Mouse (Mus musculus): Measurements from ENCODE around the gene App.

The App gene

DNA sequence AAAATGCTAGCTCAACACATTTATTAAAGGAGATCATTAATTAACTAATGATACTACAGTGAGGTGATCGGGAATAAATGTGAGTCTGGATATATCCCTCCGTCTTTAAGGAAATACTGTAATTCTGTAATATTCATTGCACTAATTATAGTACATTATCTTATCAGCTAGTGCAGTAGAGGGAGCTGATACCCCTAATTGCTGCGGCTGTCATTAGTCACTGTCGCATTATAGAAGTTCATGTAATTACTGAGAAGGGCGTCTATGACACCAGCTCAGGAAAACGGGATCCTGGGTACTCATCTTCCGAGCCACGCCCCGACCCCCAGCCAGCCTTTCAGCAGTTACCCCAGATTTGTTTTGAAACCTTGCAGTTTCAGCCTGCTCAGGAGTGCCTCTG lies 209.6 kb downstream of the App start:
- no peak for DNase-seq

DNA sequence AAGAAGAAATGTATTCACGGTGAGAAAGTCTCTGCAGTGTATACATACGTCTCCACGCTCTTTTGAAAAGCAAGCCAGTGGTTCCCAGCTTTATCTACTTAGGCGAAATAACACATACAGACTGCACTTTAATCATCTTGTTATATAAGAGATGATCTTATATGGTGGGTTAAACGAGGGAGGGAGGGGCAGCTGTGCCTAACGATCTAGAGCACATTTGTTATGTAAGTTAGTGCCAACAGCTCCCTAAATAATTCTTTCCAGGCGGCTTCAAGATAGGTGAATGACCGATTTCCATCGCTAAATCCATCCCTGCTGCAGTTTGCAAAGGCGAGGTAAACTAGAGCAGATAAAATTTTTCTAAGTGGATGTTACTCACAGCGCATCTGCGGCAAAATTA lies 210.0 kb downstream of the App start:
- DNase-seq, result no peak

GRCm38 (mm10) chr16:84957253-84957652 lies 216.3 kb downstream of the App start:
- DNase-seq, result no peak

GRCm38 (mm10) chr16:84956690-84957089 lies 216.9 kb downstream of the App start:
- DNase-seq, result no peak

- DNase-seq, result no peak
Measured at GRCm38 (mm10) chr16:84955840-84956239, 217.7 kb downstream of the App start.

GRCm38 (mm10) chr16:84955204-84955839 lies 218.2 kb downstream of the App start:
- DNase-seq, result peak; percentile 87

GRCm38 (mm10) chr16:84931024-84931423 lies 242.5 kb downstream of the App start:
- DNase-seq, result no peak

DNA sequence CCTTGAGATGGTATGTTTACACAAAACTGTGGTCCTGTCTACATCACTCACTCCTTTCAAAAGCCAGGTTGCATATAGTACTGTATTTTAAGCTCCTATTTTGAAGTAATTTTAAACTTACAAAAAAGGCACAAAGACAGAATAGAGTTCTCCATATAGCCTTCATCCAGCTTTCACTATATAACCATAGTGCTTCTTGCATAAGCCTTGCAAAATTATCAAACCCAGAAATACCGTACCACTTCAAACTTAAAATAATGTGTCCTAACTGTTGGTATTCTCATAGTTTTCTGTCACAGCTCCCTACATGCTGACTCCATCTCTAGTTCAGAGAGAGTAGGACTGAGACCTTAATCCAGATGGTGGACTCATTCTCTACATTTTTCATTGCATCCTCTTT lies 245.7 kb downstream of the App start:
- DNase-seq, result no peak

DNA sequence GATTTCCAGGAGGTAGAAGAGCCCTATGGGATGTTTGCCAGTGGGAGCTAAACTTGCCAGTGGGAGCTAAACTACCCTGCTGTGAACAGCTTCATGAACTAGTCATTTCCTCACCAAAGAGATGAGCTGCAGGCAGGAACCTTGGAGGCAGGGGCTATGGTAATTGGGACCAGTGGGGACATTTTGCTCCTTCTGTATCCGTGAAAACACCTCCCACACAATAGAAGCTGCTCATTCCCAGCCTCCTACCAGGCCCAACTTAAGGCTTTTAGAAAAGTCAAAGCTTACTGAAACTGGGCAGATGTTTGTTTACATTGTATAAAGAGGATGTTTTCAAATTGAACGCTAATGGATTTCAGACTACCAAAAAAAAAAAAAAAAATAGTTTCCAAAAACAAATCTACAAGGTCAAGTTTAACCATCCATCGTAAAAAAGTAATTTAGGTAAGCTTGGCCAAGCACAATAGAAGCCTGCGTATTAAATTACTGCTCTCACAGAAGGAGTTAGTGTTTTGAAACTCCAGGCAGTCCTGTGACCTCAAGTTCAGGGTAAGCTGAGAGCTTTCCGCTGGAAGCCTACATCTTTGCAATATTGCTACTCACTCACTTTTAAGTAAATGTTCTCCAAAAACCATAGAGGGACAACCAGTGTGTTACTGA lies 253.8 kb downstream of the App start:
- no peak for DNase-seq

GRCm38 (mm10) chr16:84919087-84919486 lies 254.5 kb downstream of the App start:
- no peak for DNase-seq

DNA sequence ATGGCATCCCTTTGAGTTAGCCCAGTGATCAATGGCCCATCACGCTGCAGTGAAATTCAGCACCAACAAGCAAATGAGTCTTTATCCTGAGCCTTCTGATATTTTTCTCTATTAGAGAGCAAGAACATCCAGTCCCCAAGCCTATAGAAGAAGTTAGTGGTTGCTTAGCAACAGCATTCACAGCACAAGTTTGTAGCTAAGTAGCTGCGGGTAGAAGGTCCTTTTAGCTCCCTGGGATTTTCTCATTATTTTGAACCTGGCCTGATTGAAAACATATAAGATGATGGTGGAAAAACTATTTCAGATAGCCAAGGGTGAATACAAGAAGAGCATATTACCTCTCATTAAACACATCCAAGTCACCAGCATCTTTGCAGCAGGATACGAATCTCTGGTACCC lies 256.8 kb downstream of the App start:
- DNase-seq, result no peak

- DNase-seq, result no peak
Measured at GRCm38 (mm10) chr16:84911477-84912165, 261.9 kb downstream of the App start.

- DNase-seq, result no peak
Measured at GRCm38 (mm10) chr16:84902995-84903394, 270.6 kb downstream of the App start.
